9 mouse cellular contexts compared by ENCODE assay signal in the genomic region with DNA sequence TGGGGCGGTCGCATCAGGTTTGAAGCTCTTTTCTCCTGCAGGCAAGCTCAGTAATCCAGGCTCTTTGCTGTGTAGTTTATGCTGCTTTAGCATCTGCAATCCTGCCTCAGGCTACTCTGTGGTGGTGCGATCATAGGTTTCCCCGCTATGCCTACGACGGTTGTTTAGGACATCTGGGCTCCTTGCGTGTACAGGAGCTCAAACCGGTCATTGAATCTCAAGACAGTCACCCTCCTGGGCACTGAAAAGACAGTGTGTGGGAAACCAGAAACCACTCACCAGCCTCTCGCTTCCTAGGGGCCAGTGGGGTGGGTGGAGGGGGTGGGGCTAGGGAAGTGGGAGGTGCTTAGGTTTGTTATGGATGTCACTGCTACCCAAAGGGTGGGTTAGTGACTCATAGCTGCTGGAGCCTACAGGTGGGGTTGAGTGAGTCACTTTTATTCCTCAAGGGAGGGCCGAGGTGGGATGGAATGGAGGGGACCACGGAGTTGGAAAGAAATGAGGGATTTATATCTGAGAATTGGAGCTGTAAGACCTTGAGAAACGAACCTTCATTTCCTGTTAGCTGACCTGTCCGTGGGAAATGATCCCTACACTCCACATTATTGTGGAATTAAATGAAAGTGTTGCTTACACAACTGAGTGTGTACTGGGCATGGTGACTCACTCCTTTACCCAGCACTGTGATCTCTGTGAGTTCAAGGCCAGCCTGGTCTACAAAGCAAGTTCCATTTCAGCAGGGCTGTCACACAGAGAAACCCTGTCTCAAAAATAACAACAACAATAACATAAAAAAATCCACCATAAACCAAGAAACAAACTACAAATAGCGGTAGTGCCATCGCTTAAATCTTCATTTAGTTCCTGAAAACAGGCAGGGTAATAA. TPM values are rescaled to one million over a fixed set of nuclear protein-coding genes. Genes with fewer than 3 reads are reported as not detected.
A peak's percentile ranks its signal among the peaks of the same experiment; 100 is the strongest.
DNase-seq lines count a peak whose midpoint lies in the region; ATAC-seq and TF ChIP-seq lines count a peak whose summit lies in the region.
"Had no signal": no experiment of that assay in that cellular context is flagged by ENCODE, and none has a peak within 500 bp of the region (broad histone marks: within the 10 kb centered on the region; RNA-seq: fewer than 3 reads in every experiment).

No protein-coding gene starts in this region.

- no peak for TF ChIP-seq CTCF in kidney, postnatal 0 days (IDR thresholded peaks at IDR 0.05; ENCODE audit: low read depth)
- no peak for TF ChIP-seq CTCF in stomach, postnatal 0 days (IDR thresholded peaks at IDR 0.05; ENCODE audit: low read depth)

- WGBS in kidney, postnatal 0 days: 43% methylated on average over 15 of the region's 15 CpGs
- 57% methylated on average over 15 of the region's 15 CpGs for WGBS in stomach, postnatal 0 days

- H3K27me3 ChIP-seq in kidney, postnatal 0 days (ENCODE audit: insufficient read depth, low read length): no peaks in the 10 kb centered on the region
- H3K27me3 ChIP-seq in stomach, postnatal 0 days (ENCODE audit: control insufficient read depth, insufficient read depth, low read length): no peaks in the 10 kb centered on the region

- ATAC-seq in kidney, postnatal 0 days (replicated peaks; ENCODE audit: low FRiP score, low read depth): no peak; the same call in 1 of the 2 replicates
- peak; percentile 39 for ATAC-seq in inflammation-experienced regulatory T-cells, adult 6 months
- ATAC-seq in stomach, postnatal 0 days (ENCODE audit: low FRiP score, low TSS enrichment): no peak
- no peak for ATAC-seq in frontal cortex, adult (ENCODE audit: low TSS enrichment)

- H3K27ac ChIP-seq in kidney, postnatal 0 days: 0 out of 2 replicates have a peak overlapping the region, but pooled peaks have one; percentile 37
- H3K27ac ChIP-seq in stomach, postnatal 0 days (replicated peaks): peak overlapping the region; percentile 61

- no peaks in the 10 kb centered on the region for H3K9me3 ChIP-seq in kidney, postnatal 0 days (replicated peaks; ENCODE audit: low read length)
- no peaks in the 10 kb centered on the region for H3K9me3 ChIP-seq in stomach, postnatal 0 days (ENCODE audit: control insufficient read depth, low read length)
- H3K9me3 ChIP-seq: heart, embryonic 15.5 days had no signal

- no peak overlapping the region for H3K9ac ChIP-seq in kidney, postnatal 0 days (ENCODE audit: low read depth, low read length)
- no peak overlapping the region for H3K9ac ChIP-seq in stomach, postnatal 0 days (ENCODE audit: low read length)

- no peak for DNase-seq in kidney, postnatal 0 days (ENCODE audit: low spot score)
- no peak for DNase-seq in kidney, adult 11 months
- DNase-seq in NIH3T3 (ENCODE audit: low read depth): peak; percentile 59
- DNase-seq in stomach, postnatal 0 days (ENCODE audit: low spot score): peak; percentile 38
- DNase-seq in heart, postnatal 4 days: no peak
- DNase-seq in lung, postnatal 25 days (ENCODE audit: low spot score): no peak

- H3K36me3 ChIP-seq in kidney, postnatal 0 days (ENCODE audit: insufficient read depth, low read length): no peaks in the 10 kb centered on the region
- H3K36me3 ChIP-seq in stomach, postnatal 0 days (ENCODE audit: control insufficient read depth, insufficient read depth, low read length): no peaks in the 10 kb centered on the region
- H3K36me3 ChIP-seq: heart, embryonic 15.5 days had no signal

- TF ChIP-seq EP300 in stomach, postnatal 0 days (optimal IDR thresholded peaks at IDR 0.05): no peak

- 0 out of 2 replicates have a peak overlapping the region, but pooled peaks have one; percentile 2 for H3K4me2 ChIP-seq in kidney, postnatal 0 days (ENCODE audit: low read length)
- no peak overlapping the region for H3K4me2 ChIP-seq in stomach, postnatal 0 days (replicated peaks; ENCODE audit: low read depth)

- H3K4me1 ChIP-seq in kidney, postnatal 0 days (replicated peaks; ENCODE audit: insufficient read depth, low read length): peaks cover 10% of the 10 kb centered on the region; the same call in 1 of the 2 replicates
- H3K4me1 ChIP-seq in stomach, postnatal 0 days (replicated peaks; ENCODE audit: control insufficient read depth, insufficient read depth): no peaks in the 10 kb centered on the region; the same call in 1 of the 2 replicates

- H3K4me3 ChIP-seq in kidney, postnatal 0 days (replicated peaks; ENCODE audit: low read depth, low read length): no peak overlapping the region
- no peak overlapping the region for H3K4me3 ChIP-seq in stomach, postnatal 0 days (ENCODE audit: low read depth, low read length)

RNA-seq across cellular contexts. Expression of a gene that starts 44.9 kb away (rescaled TPM):
- polyA plus RNA-seq in kidney, postnatal 0 days (2015; fragmentation: Nextera tagmentation; extraction: Ambion mirVana): 3.1 and 3.4 TPM in 2 replicates
- not detected for polyA plus RNA-seq in inflammation-experienced regulatory T-cells, adult 6 months (2017; shearing (Covaris generic))
- 6.3 and 6.7 TPM in 2 replicates for polyA plus RNA-seq in stomach, postnatal 0 days (2015; fragmentation: Nextera tagmentation; extraction: Ambion mirVana)
- not detected for total RNA-seq in heart, postnatal 4 days (2021)

Comparison
In these comparisons a context has a peak if more than half of its experiments do, and no peak if none do; other contexts are left out.
1. DNase-seq: peak in NIH3T3 (single experiment) and stomach, postnatal 0 days (single experiment); none in kidney, postnatal 0 days (single experiment), kidney, adult 11 months (single experiment), heart, postnatal 4 days (single experiment) and lung, postnatal 25 days (single experiment).